Mouse (Mus musculus): ENCODE measurements at regions not wholly inside any gene's neighbourhood (a gene's known extent, or its start where the extent isn't known, plus 50 kb on each side); places are given as distances from the start of the nearest gene placed in this dataset.

DNA sequence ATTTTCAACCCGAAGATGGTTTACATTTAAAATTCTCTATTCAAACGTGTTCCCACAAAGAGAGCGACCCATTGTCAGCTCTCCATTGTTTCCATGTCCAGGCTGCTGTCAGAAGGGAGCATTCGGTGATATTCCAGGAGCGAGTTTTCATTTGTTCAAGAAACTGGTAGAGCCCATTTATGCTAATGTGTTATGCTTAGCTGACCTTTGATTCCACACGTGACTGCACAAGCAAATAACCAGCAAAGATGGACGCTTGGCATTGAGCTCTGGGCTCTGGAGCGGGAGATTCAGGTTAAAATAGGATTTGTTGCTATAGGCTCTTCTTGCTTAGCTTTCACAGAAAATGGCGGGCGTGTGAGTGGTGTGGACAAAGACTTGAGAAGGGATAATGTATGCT lies 105.3 kb upstream of the Prickle1 start:
- no peaks in the 10 kb centered on the region for H3K9me3 ChIP-seq
- no peak overlapping the region for H3K4me2 ChIP-seq
- no peak overlapping the region for H3K4me3 ChIP-seq (replicated peaks)
- no peaks in the 10 kb centered on the region for H3K27me3 ChIP-seq
- ATAC-seq (ENCODE audit: insufficient number of reproducible peaks, insufficient read depth, low FRiP score, low TSS enrichment, low read depth) = no peak
- H3K4me1 ChIP-seq (replicated peaks) = peaks cover 22% of the 10 kb centered on the region
- 90% methylated on average over 10 of the region's 10 CpGs for WGBS
- H3K36me3 ChIP-seq = no peaks in the 10 kb centered on the region
- no peak overlapping the region for H3K27ac ChIP-seq
- H3K9ac ChIP-seq (replicated peaks) = no peak overlapping the region

DNA sequence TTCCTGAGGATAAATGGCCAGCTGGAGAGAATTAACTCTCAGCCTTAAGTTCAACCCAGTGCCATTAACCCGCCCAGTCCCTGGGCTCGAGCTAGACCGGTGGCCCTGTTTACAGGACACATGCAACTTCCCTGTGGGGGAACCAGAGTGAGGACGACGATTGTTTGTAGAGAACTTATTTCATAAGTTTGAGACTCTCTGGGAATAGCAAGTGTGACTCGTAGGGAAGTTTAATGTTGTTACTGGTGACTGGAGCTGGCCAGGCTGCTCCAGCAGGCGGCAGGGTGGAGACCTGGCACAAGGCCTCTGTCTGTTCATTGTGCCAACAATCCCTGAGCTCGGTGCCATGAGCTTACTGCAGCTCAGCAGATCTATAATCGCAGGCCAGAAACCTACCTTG lies 104.3 kb upstream of the Prickle1 start:
- whole genome bisulfite sequencing = 38% methylated on average over 9 of the region's 9 CpGs
- no peaks in the 10 kb centered on the region for H3K9me3 ChIP-seq
- no peak for ATAC-seq (ENCODE audit: insufficient number of reproducible peaks, insufficient read depth, low FRiP score, low TSS enrichment, low read depth)
- H3K27ac ChIP-seq = no peak overlapping the region
- H3K4me2 ChIP-seq = no peak overlapping the region
- no peaks in the 10 kb centered on the region for H3K27me3 ChIP-seq
- no peak overlapping the region for H3K9ac ChIP-seq (replicated peaks)
- H3K4me3 ChIP-seq (replicated peaks) = no peak overlapping the region
- no peaks in the 10 kb centered on the region for H3K36me3 ChIP-seq
- H3K4me1 ChIP-seq (replicated peaks) = peaks cover 18% of the 10 kb centered on the region

DNA sequence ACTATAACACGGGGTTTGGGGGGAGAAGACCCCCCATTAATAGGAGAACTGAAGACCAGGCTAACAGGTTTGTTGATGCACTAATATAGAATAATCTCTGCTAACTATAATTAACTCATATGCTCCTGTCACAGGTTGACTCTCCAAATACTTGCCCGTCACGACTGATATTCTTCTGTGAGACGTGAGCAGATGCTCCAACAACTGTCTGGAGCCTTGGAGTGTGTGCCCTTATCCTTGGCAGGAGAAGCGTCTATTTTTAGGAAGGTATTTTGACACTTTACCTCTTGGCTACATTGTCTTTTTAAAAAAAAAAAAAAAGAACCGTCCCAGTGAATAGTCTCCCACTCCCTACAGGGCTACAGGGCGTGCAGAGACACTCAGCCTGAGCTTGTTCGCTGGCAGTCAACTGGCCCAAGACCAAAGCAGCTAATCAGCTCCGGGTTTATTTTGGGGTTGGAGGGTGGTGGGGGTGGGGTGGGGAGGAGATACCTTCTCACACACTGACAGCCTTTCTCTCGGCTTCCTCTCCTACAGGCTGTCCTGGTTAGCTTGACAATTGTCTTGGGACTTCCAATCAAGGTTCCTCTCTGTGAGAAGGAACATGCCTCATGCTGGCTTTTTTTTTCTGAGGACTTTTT lies 102.6 kb upstream of the Prickle1 start:
- Histone ChIP-seq H3K4me2 (no peak overlapping the region), H3K4me3 (replicated peaks) (no peak overlapping the region), H3K9me3 (no peaks in the 10 kb centered on the region), H3K36me3 (no peaks in the 10 kb centered on the region), H3K4me1 (replicated peaks) (peaks cover 18% of the 10 kb centered on the region), H3K9ac (replicated peaks) (no peak overlapping the region), H3K27me3 (no peaks in the 10 kb centered on the region), H3K27ac (no peak overlapping the region)
- 37% methylated on average over 10 of the region's 10 CpGs for WGBS
- no peak for ATAC-seq (ENCODE audit: insufficient number of reproducible peaks, insufficient read depth, low FRiP score, low TSS enrichment, low read depth)

DNA sequence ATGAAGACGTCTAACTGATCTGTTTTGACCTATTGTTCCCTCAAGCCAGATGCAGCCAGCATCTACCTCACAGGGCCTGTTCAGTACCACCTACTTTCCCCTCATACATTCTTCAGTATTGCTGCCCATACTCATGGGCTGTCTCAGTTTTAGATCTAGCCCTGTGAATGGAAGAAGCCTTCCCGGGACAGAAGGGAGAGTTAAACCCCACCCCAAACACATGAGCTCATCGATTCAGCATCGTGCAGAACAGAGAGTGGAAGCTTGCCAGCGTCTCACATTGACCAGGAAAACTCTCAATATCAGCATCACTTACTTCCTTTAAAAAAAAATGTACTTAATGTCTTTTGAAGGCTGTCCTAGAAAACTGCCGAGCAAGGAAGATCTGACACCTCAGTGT lies 95.0 kb upstream of the Prickle1 start:
- Histone ChIP-seq H3K27ac (no peak overlapping the region), H3K9me3 (no peaks in the 10 kb centered on the region), H3K27me3 (no peaks in the 10 kb centered on the region), H3K4me3 (replicated peaks) (no peak overlapping the region), H3K4me1 (replicated peaks) (no peaks in the 10 kb centered on the region), H3K9ac (replicated peaks) (no peak overlapping the region), H3K4me2 (no peak overlapping the region), H3K36me3 (no peaks in the 10 kb centered on the region)
- WGBS = 82% methylated on average over 6 of the region's 6 CpGs
- ATAC-seq (ENCODE audit: insufficient number of reproducible peaks, insufficient read depth, low FRiP score, low TSS enrichment, low read depth) = no peak

DNA sequence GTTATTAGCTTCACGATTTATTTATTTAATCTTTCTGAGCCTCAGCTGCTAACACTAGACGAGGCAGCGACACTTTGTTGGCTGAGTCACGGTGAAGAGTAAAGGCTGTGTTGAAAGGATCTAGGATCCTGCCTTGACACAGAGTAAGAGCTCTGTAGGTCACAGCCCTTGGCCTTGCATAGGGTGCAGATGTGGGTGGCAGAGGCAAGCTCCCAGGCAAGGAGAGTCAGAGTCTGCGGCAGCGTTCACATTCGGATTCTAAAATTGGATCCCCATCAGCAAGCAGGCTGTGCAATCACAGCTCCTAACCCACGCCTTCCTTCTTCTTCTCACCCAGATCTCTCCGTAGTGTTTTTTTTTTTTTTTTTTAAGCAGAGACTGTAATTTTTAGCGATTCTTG lies 94.3 kb upstream of the Prickle1 start:
- Histone ChIP-seq H3K9ac (replicated peaks) (no peak overlapping the region), H3K4me3 (replicated peaks) (no peak overlapping the region), H3K4me1 (replicated peaks) (no peaks in the 10 kb centered on the region), H3K27ac (no peak overlapping the region), H3K9me3 (no peaks in the 10 kb centered on the region), H3K27me3 (no peaks in the 10 kb centered on the region), H3K4me2 (no peak overlapping the region), H3K36me3 (no peaks in the 10 kb centered on the region)
- 89% methylated on average over 10 of the region's 10 CpGs for WGBS
- no peak for ATAC-seq (ENCODE audit: insufficient number of reproducible peaks, insufficient read depth, low FRiP score, low TSS enrichment, low read depth)

DNA sequence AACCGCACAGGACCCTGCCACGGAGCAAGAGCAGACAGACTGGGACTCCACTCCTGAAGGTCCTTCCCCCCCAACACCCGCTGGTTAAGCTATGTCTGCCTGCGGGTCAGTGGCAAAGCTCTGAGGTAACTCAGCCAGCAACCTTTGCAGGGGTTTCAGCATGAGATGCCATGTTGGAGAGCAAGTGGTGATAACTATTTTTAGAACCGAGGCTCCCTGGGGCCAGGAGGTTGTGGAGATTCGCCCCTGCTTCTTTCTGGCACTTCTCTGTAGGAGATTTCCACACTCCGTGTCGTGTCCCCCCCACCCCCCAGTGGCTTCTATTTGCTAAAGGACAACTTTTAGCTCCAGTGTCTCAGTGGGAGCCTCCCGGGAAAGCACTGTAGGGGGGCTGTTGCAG lies 90.7 kb upstream of the Prickle1 start:
- Histone ChIP-seq H3K36me3 (no peaks in the 10 kb centered on the region), H3K4me3 (replicated peaks) (no peak overlapping the region), H3K27ac (no peak overlapping the region), H3K4me1 (replicated peaks) (no peaks in the 10 kb centered on the region), H3K9me3 (no peaks in the 10 kb centered on the region), H3K4me2 (no peak overlapping the region), H3K9ac (replicated peaks) (no peak overlapping the region), H3K27me3 (no peaks in the 10 kb centered on the region)
- no peak for ATAC-seq (ENCODE audit: insufficient number of reproducible peaks, insufficient read depth, low FRiP score, low TSS enrichment, low read depth)
- 59% methylated on average over 9 of the region's 9 CpGs for WGBS

DNA sequence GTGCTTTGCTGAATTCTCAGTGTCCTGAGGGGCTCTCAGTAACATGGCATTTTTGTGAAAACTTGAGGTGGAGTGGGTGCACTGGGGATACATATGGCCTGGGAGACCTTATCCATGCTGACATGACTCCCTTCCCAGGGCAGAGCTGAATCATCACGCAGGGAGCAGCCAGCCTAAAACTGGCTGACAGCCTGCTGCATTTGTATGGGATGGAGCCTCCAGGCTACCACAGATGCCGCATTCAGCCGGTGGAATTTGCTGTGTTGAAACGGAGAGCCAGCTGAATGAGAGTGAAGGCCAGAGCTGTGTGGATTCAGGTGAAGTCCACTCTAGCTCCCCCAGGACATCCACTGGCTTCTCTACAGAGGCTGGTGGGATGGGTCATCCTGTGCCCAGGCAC lies 85.9 kb upstream of the Prickle1 start:
- no peaks in the 10 kb centered on the region for H3K9me3 ChIP-seq
- H3K27me3 ChIP-seq = no peaks in the 10 kb centered on the region
- WGBS = 73% methylated on average over 4 of the region's 4 CpGs
- no peak overlapping the region for H3K9ac ChIP-seq (replicated peaks)
- no peaks in the 10 kb centered on the region for H3K4me1 ChIP-seq (replicated peaks)
- no peak for ATAC-seq (ENCODE audit: insufficient number of reproducible peaks, insufficient read depth, low FRiP score, low TSS enrichment, low read depth)
- H3K36me3 ChIP-seq = no peaks in the 10 kb centered on the region
- H3K4me2 ChIP-seq = no peak overlapping the region
- H3K4me3 ChIP-seq (replicated peaks) = no peak overlapping the region
- H3K27ac ChIP-seq = no peak overlapping the region

DNA sequence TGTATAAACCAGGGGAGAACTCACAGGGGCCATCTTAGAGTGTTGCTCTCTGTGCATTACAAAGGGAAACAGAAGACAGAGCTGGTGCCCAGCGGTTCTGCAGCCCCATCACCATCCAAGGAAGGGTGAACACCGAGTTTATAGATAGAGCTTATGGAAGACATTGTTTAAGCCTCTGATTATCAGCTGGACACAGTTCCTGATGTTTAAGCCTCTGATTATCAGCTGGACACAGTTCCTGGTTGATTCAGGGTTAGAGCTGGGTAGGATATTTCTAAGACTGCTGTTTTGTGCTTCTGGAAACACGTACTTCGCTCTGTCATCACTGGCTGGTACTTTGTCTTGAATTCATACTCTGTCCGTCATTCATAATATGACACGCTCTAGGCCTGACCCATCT lies 79.9 kb upstream of the Prickle1 start:
- WGBS = 93% methylated on average over 6 of the region's 6 CpGs
- Histone ChIP-seq H3K9me3 (no peaks in the 10 kb centered on the region), H3K4me2 (no peak overlapping the region), H3K9ac (replicated peaks) (no peak overlapping the region), H3K27ac (no peak overlapping the region), H3K27me3 (no peaks in the 10 kb centered on the region), H3K36me3 (no peaks in the 10 kb centered on the region), H3K4me1 (replicated peaks) (peaks cover 6% of the 10 kb centered on the region; the same call in 1 of the 2 replicates), H3K4me3 (replicated peaks) (no peak overlapping the region)
- ATAC-seq (ENCODE audit: insufficient number of reproducible peaks, insufficient read depth, low FRiP score, low TSS enrichment, low read depth) = no peak

DNA sequence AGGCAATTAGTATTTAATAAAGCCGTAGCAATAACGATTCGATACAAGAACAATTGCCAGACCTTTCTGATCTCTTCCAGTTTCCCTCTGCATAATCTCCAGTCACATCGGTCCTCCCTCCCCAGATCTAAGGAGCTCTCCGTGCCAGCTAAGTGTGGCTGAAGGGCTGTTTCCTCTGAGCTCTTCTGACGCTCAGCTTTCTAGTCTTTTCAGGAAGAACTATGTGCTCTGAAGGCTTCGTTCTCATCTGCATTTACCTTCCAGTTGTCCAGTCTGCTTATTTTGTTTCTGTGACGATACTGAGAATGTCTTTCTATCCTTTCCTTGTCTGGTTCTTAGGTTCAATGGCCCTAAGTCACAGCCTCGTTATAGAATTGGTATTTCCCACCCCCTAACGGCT lies 78.3 kb upstream of the Prickle1 start:
- H3K4me2 ChIP-seq = no peak overlapping the region
- peaks cover 9% of the 10 kb centered on the region; the same call in 1 of the 2 replicates for H3K4me1 ChIP-seq (replicated peaks)
- H3K27me3 ChIP-seq = no peaks in the 10 kb centered on the region
- no peak overlapping the region for H3K9ac ChIP-seq (replicated peaks)
- H3K36me3 ChIP-seq = no peaks in the 10 kb centered on the region
- no peak for ATAC-seq (ENCODE audit: insufficient number of reproducible peaks, insufficient read depth, low FRiP score, low TSS enrichment, low read depth)
- no peak overlapping the region for H3K4me3 ChIP-seq (replicated peaks)
- no peak overlapping the region for H3K27ac ChIP-seq
- H3K9me3 ChIP-seq = no peaks in the 10 kb centered on the region
- 53% methylated on average over 10 of the region's 10 CpGs for WGBS

DNA sequence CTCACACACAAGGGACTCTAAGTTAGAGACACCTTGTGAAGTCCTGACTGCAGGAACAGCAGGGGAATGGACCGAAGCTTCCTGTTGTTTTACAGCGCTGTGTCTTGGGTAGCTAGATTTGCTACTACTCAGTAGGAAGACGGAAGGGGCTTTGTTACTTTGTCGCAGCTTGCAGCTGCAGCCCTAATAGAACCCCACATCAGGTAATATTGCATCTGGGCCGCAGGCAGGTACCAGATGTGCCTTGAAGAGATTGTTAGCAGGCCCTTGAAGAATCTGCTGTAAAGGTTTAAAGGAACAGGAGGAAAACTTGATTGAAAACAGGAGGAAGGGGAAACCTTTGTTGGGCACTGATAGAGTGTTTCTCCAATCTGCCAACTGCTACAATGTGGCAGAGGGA lies 68.2 kb upstream of the Prickle1 start:
- ATAC-seq (ENCODE audit: insufficient number of reproducible peaks, insufficient read depth, low FRiP score, low TSS enrichment, low read depth) = 0 out of 2 replicates have a peak, but pooled peaks have one; percentile 29
- Histone ChIP-seq H3K4me1 (replicated peaks) (peaks cover 18% of the 10 kb centered on the region), H3K9ac (replicated peaks) (peak overlapping the region; percentile 32; the same call in 1 of the 2 replicates), H3K27me3 (no peaks in the 10 kb centered on the region), H3K4me3 (replicated peaks) (no peak overlapping the region), H3K9me3 (0 out of 2 replicates have a peak, but pooled peaks cover 6% of the 10 kb centered on the region), H3K4me2 (no peak overlapping the region), H3K27ac (peak overlapping the region; percentile 80), H3K36me3 (no peaks in the 10 kb centered on the region)
- 9% methylated on average over 5 of the region's 5 CpGs for WGBS

DNA sequence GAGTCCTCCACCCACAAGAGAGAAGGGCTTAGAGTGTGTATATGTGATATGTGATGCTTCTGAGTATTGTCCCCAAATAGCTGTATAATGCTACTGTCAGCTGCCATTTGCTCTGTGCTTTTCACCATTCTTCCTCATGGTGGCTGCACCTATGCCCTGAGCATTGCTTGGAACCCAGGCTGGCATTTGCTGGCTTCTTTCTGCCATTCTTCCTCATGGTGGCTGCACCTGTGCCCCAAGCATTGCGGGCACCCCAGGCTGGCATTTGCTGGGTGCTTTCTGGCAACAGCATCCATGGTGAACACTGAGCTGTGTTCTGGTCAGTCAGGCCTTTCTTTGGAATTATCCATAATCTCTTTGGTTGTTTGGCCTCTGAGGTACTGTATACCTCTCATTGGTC lies 66.9 kb upstream of the Prickle1 start:
- H3K9ac ChIP-seq (replicated peaks) = no peak overlapping the region
- no peak overlapping the region for H3K4me3 ChIP-seq (replicated peaks)
- peaks cover 13% of the 10 kb centered on the region for H3K4me1 ChIP-seq (replicated peaks)
- H3K27me3 ChIP-seq = no peaks in the 10 kb centered on the region
- no peak overlapping the region for H3K27ac ChIP-seq
- no peak for ATAC-seq (ENCODE audit: insufficient number of reproducible peaks, insufficient read depth, low FRiP score, low TSS enrichment, low read depth)
- H3K9me3 ChIP-seq = 0 out of 2 replicates have a peak, but pooled peaks cover 6% of the 10 kb centered on the region
- H3K36me3 ChIP-seq = no peaks in the 10 kb centered on the region
- no peak overlapping the region for H3K4me2 ChIP-seq
- 96% methylated on average over 1 of the region's 1 CpGs for WGBS

DNA sequence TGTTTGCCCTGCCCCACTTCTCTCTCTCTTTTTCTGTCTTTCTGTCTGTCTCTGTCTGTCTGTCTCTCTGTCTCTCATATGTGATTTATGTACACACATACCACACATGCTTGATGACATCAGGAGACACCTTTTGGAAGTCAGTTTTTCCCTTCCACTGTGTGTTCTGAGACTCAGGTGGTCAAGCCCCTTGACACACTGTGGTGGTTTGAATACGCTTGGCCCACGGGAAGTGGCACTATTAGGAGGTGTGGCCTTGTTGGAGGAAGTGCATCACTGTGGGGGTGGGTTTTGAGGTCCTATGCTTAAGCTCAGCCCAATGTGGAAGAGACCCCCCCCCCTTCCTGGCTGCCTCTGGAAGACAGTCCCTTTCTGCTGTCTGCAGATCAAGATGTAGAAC lies 66.1 kb upstream of the Prickle1 start:
- ATAC-seq (ENCODE audit: insufficient number of reproducible peaks, insufficient read depth, low FRiP score, low TSS enrichment, low read depth) = no peak

More for the DNA sequence above, 66.1 kb upstream of the Prickle1 start:
- no peak overlapping the region for H3K9ac ChIP-seq (replicated peaks)
- no peaks in the 10 kb centered on the region for H3K36me3 ChIP-seq
- H3K4me2 ChIP-seq = no peak overlapping the region
- 0 out of 2 replicates have a peak, but pooled peaks cover 6% of the 10 kb centered on the region for H3K9me3 ChIP-seq
- H3K4me1 ChIP-seq (replicated peaks) = peaks cover 14% of the 10 kb centered on the region
- H3K4me3 ChIP-seq (replicated peaks) = no peak overlapping the region
- WGBS = 93% methylated on average over 2 of the region's 2 CpGs
- H3K27me3 ChIP-seq = no peaks in the 10 kb centered on the region
- H3K27ac ChIP-seq = no peak overlapping the region

Data from limb, embryonic 12.5 days (tissue).